Mouse (Mus musculus) heart, postnatal 36 days (tissue): Measurements from ENCODE around the gene Pcyt1a. TPM values are rescaled to one million over a fixed set of nuclear protein-coding genes. Genes with fewer than 3 reads are reported as not detected.

Source experiments
- DNase-seq, 2 experiments: peaks; one replicate each; pipeline ENCODE4 v3.0.0; 2021 to 2022
- intact Hi-C: fragments of 180-260 bp; cut with DNase I; formaldehyde crosslinking; loops from one replicate; pipeline ENCODE4 v1.15.1; 2025
- total RNA-seq, 2 experiments: library from RNA; stranded (reverse); gene quantifications; 2 replicates each; pipeline ENCODE4 v1.2.3; 2021

Pcyt1a gene
- total RNA-seq, 2 experiments from 2014 or later = 127 to 141 TPM

DNA sequence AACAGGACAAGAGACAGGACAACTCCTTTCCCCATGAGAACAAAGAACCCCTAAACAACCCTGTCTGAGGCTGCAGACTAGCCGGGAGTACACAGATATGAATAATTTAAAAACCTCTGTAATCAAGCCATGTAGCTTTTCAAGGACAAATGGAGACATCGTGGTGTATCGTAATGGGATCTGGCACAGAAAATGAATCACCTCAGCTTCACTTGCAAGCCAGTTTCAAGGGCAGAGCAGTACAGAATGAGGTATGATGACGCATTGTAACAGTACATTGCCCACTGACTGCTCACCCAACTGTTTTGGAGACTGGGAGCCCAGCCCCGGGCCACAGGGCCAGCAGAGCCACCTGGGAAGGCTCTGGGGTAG is 93.5 kb downstream of the Pcyt1a start:
- no peak for DNase-seq
- intact Hi-C loops = no loop called here

Other genes with a start within 250 kb of the Pcyt1a start
- 10 to 100 TPM; 11.5 to 14.0 TPM for gene Fbxo45, start 183.8 kb upstream of the Pcyt1a start, total RNA-seq
- 1 to 10 TPM; 6.8 to 8.0 TPM for gene Wdr53, start 183.7 kb upstream of the Pcyt1a start, total RNA-seq
- 10 to 100 TPM; 28.1 to 28.7 TPM for gene Smco1, start 159.5 kb upstream of the Pcyt1a start, total RNA-seq
- 10 to 100 TPM; 13.7 TPM for gene Rnf168, start 153.5 kb upstream of the Pcyt1a start, total RNA-seq
- gene Ubxn7, start 98.7 kb upstream of the Pcyt1a start, total RNA-seq = 10 to 100 TPM; 30.0 to 32.6 TPM
- not detected for gene Tm4sf19, start 30.4 kb upstream of the Pcyt1a start, total RNA-seq
- 1 to 10 TPM; 6.3 to 8.3 TPM for gene Tctex1d2, start 11.2 kb upstream of the Pcyt1a start, total RNA-seq
- under 1 TPM; 0.38 to 0.44 TPM for gene Slc51a, start 57.0 kb downstream of the Pcyt1a start, total RNA-seq
- not detected for gene Zdhhc19, start 65.3 kb downstream of the Pcyt1a start, total RNA-seq
- gene Tfrc, start 178.0 kb downstream of the Pcyt1a start, total RNA-seq = 100 to 1,000 TPM in 1 of 2 experiments, 10 to 100 TPM in 1; 55.9 to 114 TPM
- 10 to 100 TPM; 18.0 to 19.8 TPM for gene Tnk2, start 213.0 kb downstream of the Pcyt1a start, total RNA-seq